Mouse (Mus musculus) liver, adult 2 months (tissue): Measurements from ENCODE around the gene Mtln.

Experiments used
- CTCF ChIP-seq: fragments of 200-500 bp; IDR thresholded peaks from 2 replicates; pipeline ENCODE4 v1.5.1; 2011; ENCODE audit warnings: low read depth, low read length, control low read depth
- POLR2A ChIP-seq: fragments of 200-500 bp; IDR thresholded peaks from 2 replicates; pipeline ENCODE4 v1.6.1; 2011; ENCODE audit warnings: low read length, control low read depth; ENCODE audit not compliant: insufficient read depth; ENCODE audit errors: extremely low read depth

- no peak for TF ChIP-seq CTCF
- TF ChIP-seq POLR2A: no peak
Observed at GRCm38 (mm10) chr2:127789651-127790270, 2.5 kb downstream of the Mtln start.
